Mouse (Mus musculus) embryonic facial prominence, embryonic 15.5 days (tissue): Measurements from ENCODE around the gene Asah2. TPM values are rescaled to one million over a fixed set of nuclear protein-coding genes. Genes with fewer than 3 reads are reported as not detected.

Experiments
- ATAC-seq: fragments of 200-750 bp; cut with Nextera tagmentation; 2 replicates; pipeline ENCODE4 v1.8.0; 2017; ENCODE audit warnings: low read depth, moderate TSS enrichment; ENCODE audit not compliant: insufficient number of reproducible peaks, low FRiP score, low TSS enrichment
- H3K27ac ChIP-seq: fragments of 300-500 bp; sonication (generic); replicated peaks from 2 replicates; pipeline ENCODE4 v1.5.1; 2015; ENCODE audit warnings: mild to moderate bottlenecking, inconsistent platforms
- H3K27me3 ChIP-seq: fragments of 300-500 bp; sonication (generic); 2 replicates; pipeline ENCODE4 v1.6.1; 2015; ENCODE audit warnings: inconsistent platforms
- H3K36me3 ChIP-seq: fragments of 300-500 bp; sonication (generic); 2 replicates; pipeline ENCODE4 v1.6.1; 2015; ENCODE audit warnings: mild to moderate bottlenecking, inconsistent platforms
- H3K4me1 ChIP-seq: fragments of 300-500 bp; sonication (generic); 2 replicates; pipeline ENCODE4 v1.6.1; 2015; ENCODE audit warnings: inconsistent platforms
- H3K4me2 ChIP-seq: fragments of 300-500 bp; sonication (generic); replicated peaks from 2 replicates; pipeline ENCODE4 v1.6.1; 2015; ENCODE audit warnings: mild to moderate bottlenecking, inconsistent platforms
- H3K4me3 ChIP-seq: fragments of 300-500 bp; sonication (generic); replicated peaks from 2 replicates; pipeline ENCODE4 v1.5.1; 2015; ENCODE audit warnings: mild to moderate bottlenecking, inconsistent platforms
- H3K9ac ChIP-seq: fragments of 300-500 bp; sonication (generic); 2 replicates; pipeline ENCODE4 v1.6.1; 2015; ENCODE audit warnings: inconsistent platforms
- H3K9me3 ChIP-seq: fragments of 300-500 bp; sonication (generic); replicated peaks from 2 replicates; pipeline ENCODE4 v1.6.1; 2016; ENCODE audit warnings: inconsistent platforms
- WGBS: fragments of 180-500 bp; shearing (Covaris S2); methylation state at CpG from one replicate; pipeline ENCODE4 v1.1.7; 2015; 5-methylcytosine and 5-hydroxymethylcytosine counted together
- polyA plus RNA-seq: library from polyadenylated mRNA; unstranded; fragments of >200 nt; fragmentation: Nextera tagmentation; extraction: Ambion mirVana; gene quantifications from 2 replicates; pipeline ENCODE4 v1.2.1, GENCODE M21; 2015

Gene Asah2
- polyA plus RNA-seq, 1 experiment from 2014 or later = 3.4 TPM

- no peak overlapping the region for H3K27ac ChIP-seq
- H3K4me1 ChIP-seq = no peaks in the 10 kb centered on the region
- no peaks in the 10 kb centered on the region for H3K36me3 ChIP-seq
- H3K4me3 ChIP-seq = no peak overlapping the region
- no peak overlapping the region for H3K9ac ChIP-seq
- whole genome bisulfite sequencing = 69% methylated on average over 1 of the region's 1 CpGs
- no peaks in the 10 kb centered on the region for H3K9me3 ChIP-seq
- no peaks in the 10 kb centered on the region for H3K27me3 ChIP-seq
- no peak for ATAC-seq
- H3K4me2 ChIP-seq = no peak overlapping the region
Measured at GRCm38 (mm10) chr19:32055725-32056124, 52.3 kb downstream of the Asah2 start.

DNA sequence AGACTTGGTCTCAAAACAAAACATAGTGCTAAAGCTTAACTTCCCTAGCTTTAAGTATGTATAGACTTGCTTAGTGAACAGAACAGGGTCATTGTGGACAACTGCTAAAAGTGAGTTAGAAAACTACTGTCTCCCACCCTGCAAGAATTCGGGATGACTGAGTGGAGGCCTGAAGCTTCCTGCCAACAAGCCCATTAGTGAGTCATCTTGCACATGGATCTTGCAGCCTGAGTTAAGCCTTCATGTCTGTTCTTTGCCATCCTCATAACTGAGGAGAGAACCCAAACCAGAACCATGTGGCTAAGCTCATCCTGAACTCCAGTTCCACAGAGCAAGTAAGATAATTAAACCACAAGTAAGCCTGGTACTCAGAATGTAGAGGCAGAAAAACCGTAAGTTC lies 56.8 kb downstream of the Asah2 start:
- Histone ChIP-seq H3K4me2 (no peak overlapping the region), H3K27me3 (no peaks in the 10 kb centered on the region), H3K4me3 (no peak overlapping the region), H3K27ac (no peak overlapping the region), H3K9me3 (no peaks in the 10 kb centered on the region), H3K9ac (no peak overlapping the region), H3K36me3 (no peaks in the 10 kb centered on the region), H3K4me1 (no peaks in the 10 kb centered on the region)
- no peak for ATAC-seq
- WGBS = 81% methylated on average over 2 of the region's 2 CpGs

DNA sequence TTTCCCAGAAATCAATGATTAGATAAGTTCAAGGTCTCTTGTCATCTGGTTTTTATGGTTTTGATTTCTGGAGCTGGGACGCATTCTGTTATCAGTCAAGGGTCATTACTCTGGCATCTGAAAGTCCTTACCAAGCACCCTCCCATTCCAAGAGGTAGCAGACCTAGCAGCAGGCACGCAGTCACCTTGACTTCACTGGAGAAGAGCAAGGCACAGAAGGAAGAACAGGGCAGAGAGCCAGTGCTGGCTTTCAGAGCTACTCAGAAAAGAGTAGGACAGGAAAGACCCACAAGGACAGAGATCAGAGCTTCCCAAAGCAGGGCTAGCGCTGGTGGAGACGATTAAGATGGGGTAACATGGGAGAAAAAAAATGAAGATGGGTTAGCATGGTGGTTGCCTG lies 75.1 kb downstream of the Asah2 start:
- Histone ChIP-seq H3K4me2 (no peak overlapping the region), H3K4me3 (no peak overlapping the region), H3K27ac (no peak overlapping the region), H3K27me3 (no peaks in the 10 kb centered on the region), H3K9me3 (no peaks in the 10 kb centered on the region), H3K4me1 (no peaks in the 10 kb centered on the region), H3K36me3 (no peaks in the 10 kb centered on the region), H3K9ac (no peak overlapping the region)
- 69% methylated on average over 4 of the region's 4 CpGs for WGBS
- ATAC-seq = no peak

- Histone ChIP-seq H3K9ac (no peak overlapping the region), H3K9me3 (no peaks in the 10 kb centered on the region)
- WGBS = 0% methylated on average over 1 of the region's 1 CpGs
Measured at GRCm38 (mm10) chr19:32030430-32030829, 77.6 kb downstream of the Asah2 start.

GRCm38 (mm10) chr19:32025443-32025842 lies 82.6 kb downstream of the Asah2 start:
- no peaks in the 10 kb centered on the region for H3K4me1 ChIP-seq
- H3K27me3 ChIP-seq = no peaks in the 10 kb centered on the region
- no peak overlapping the region for H3K9ac ChIP-seq
- H3K27ac ChIP-seq = no peak overlapping the region
- H3K4me3 ChIP-seq = no peak overlapping the region
- WGBS = 82% methylated on average over 3 of the region's 3 CpGs
- no peaks in the 10 kb centered on the region for H3K36me3 ChIP-seq
- H3K9me3 ChIP-seq = no peaks in the 10 kb centered on the region
- no peak for ATAC-seq
- no peak overlapping the region for H3K4me2 ChIP-seq

More at GRCm38 (mm10) chr19:32030430-32030829, 77.6 kb downstream of the Asah2 start:
- ATAC-seq = no peak
- Histone ChIP-seq H3K27me3 (no peaks in the 10 kb centered on the region), H3K36me3 (no peaks in the 10 kb centered on the region), H3K4me2 (no peak overlapping the region), H3K4me3 (no peak overlapping the region), H3K27ac (no peak overlapping the region), H3K4me1 (no peaks in the 10 kb centered on the region)

GRCm38 (mm10) chr19:32019722-32020121 lies 88.3 kb downstream of the Asah2 start:
- no peaks in the 10 kb centered on the region for H3K4me1 ChIP-seq
- H3K9ac ChIP-seq = no peak overlapping the region
- no peaks in the 10 kb centered on the region for H3K9me3 ChIP-seq
- H3K4me3 ChIP-seq = no peak overlapping the region
- no peak overlapping the region for H3K4me2 ChIP-seq
- WGBS = 74% methylated on average over 8 of the region's 8 CpGs
- no peak overlapping the region for H3K27ac ChIP-seq
- no peaks in the 10 kb centered on the region for H3K27me3 ChIP-seq
- no peaks in the 10 kb centered on the region for H3K36me3 ChIP-seq
- no peak for ATAC-seq

DNA sequence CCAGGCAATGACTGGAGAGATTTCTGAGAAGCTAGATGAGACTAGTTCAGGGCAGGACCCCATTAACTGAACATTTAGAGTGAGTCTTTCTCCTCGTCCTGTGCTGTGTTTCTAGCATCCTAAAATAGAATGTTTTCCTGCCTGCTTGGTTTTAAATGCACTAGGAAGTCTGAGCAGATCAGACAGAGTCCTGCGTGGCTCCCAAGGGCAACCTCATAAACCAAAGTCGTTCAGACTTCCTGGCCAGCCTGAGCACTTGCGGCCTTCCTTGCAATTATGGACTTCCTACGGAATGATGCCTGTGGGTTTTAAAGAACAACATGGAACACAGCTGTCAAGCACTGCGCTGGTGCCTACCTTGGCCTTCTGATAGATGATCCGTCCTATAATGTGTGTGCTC lies 89.4 kb downstream of the Asah2 start:
- no peaks in the 10 kb centered on the region for H3K9me3 ChIP-seq
- ATAC-seq = no peak
- no peaks in the 10 kb centered on the region for H3K27me3 ChIP-seq
- no peak overlapping the region for H3K27ac ChIP-seq
- H3K36me3 ChIP-seq = no peaks in the 10 kb centered on the region
- no peak overlapping the region for H3K9ac ChIP-seq
- WGBS = 48% methylated on average over 7 of the region's 7 CpGs
- H3K4me3 ChIP-seq = no peak overlapping the region
- H3K4me1 ChIP-seq = no peaks in the 10 kb centered on the region
- no peak overlapping the region for H3K4me2 ChIP-seq

DNA sequence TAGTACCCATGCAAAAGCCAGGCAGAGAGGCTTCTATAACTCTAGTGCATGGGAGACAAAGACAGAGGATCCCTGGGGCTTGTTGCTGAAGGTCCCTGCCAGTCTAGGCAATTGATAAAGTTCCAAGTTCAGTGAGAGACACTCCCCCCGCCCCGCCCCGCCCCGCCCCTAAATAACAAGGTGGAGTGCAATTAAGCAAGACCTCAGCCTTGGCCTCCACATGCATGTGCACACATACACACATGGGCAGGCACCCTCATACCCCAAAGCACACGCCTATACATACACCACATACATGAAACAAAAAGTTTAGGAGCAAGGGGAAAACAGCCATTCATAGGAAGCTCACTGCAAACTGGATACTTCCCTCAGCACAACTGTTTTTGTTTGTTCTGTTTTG lies 90.0 kb downstream of the Asah2 start:
- Histone ChIP-seq H3K36me3 (no peaks in the 10 kb centered on the region), H3K27me3 (no peaks in the 10 kb centered on the region), H3K9me3 (no peaks in the 10 kb centered on the region), H3K4me1 (no peaks in the 10 kb centered on the region), H3K4me2 (no peak overlapping the region), H3K9ac (no peak overlapping the region), H3K27ac (no peak overlapping the region), H3K4me3 (no peak overlapping the region)
- ATAC-seq = no peak
- 81% methylated on average over 5 of the region's 5 CpGs for WGBS

- Histone ChIP-seq H3K27ac (no peak overlapping the region), H3K4me2 (no peak overlapping the region), H3K36me3 (no peaks in the 10 kb centered on the region), H3K4me1 (no peaks in the 10 kb centered on the region), H3K4me3 (no peak overlapping the region), H3K9me3 (no peaks in the 10 kb centered on the region), H3K27me3 (no peaks in the 10 kb centered on the region), H3K9ac (no peak overlapping the region)
- WGBS = 73% methylated on average over 5 of the region's 5 CpGs
- ATAC-seq = no peak
Measured at GRCm38 (mm10) chr19:32002623-32003022, 105.4 kb downstream of the Asah2 start.

- Histone ChIP-seq H3K9ac (no peak overlapping the region), H3K27ac (no peak overlapping the region), H3K9me3 (no peaks in the 10 kb centered on the region), H3K4me2 (no peak overlapping the region), H3K4me3 (no peak overlapping the region), H3K36me3 (no peaks in the 10 kb centered on the region), H3K27me3 (no peaks in the 10 kb centered on the region), H3K4me1 (no peaks in the 10 kb centered on the region)
- ATAC-seq = no peak
- WGBS = 80% methylated on average over 3 of the region's 3 CpGs
Measured at GRCm38 (mm10) chr19:31996916-31997315, 111.1 kb downstream of the Asah2 start.

DNA sequence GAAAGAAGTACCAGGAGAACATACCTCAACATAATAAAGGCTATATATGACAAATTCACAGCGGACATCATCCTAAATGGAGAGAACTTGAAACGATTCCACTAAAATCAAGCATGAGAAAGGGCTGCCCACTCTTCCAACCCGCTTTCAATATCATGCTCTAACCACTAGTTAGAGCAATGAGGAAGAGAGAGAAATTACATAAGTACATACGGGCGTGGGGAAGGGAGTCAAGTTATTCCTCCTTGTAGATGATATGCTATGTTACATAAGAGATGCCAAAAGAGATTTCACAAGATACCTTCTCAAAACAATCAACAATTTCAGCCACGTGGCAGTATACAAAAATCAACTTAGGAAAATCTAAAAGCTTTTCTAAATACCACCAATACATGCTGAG lies 117.0 kb downstream of the Asah2 start:
- no peak for ATAC-seq
- WGBS = 91% methylated on average over 6 of the region's 6 CpGs
- Histone ChIP-seq H3K27me3 (no peaks in the 10 kb centered on the region), H3K4me3 (no peak overlapping the region), H3K27ac (no peak overlapping the region), H3K9ac (no peak overlapping the region), H3K36me3 (no peaks in the 10 kb centered on the region), H3K4me1 (no peaks in the 10 kb centered on the region), H3K4me2 (no peak overlapping the region), H3K9me3 (no peaks in the 10 kb centered on the region)

DNA sequence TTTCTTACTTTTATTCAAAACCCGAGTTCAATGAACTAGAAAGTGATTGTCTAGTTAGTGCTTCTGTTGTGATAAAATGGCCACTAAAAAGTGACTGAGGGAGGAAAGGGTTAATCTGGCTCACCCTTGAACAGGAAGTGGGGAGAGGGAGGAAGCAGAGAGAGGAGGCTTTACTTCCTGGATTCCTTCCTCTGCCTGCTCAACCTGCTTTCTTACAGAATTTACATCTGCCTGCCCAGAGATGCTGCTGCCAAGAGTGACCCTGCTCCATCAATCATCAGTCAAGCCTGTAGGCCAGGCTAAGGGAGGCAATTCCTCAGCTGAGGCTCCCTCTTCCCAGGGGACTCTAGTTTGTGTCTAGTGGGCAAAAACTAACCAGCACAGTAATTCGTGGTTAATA lies 132.1 kb downstream of the Asah2 start:
- no peaks in the 10 kb centered on the region for H3K9me3 ChIP-seq
- no peak overlapping the region for H3K9ac ChIP-seq
- no peak overlapping the region for H3K27ac ChIP-seq
- no peaks in the 10 kb centered on the region for H3K4me1 ChIP-seq
- no peak overlapping the region for H3K4me3 ChIP-seq
- no peak overlapping the region for H3K4me2 ChIP-seq
- no peaks in the 10 kb centered on the region for H3K27me3 ChIP-seq
- H3K36me3 ChIP-seq = no peaks in the 10 kb centered on the region
- no peak for ATAC-seq
- 73% methylated on average over 2 of the region's 2 CpGs for WGBS
